Mouse (Mus musculus) T-cell, adult 2 months (primary cell): ENCODE measurements around the gene Ubash3a.
A peak's percentile ranks its signal among the peaks of the same experiment; 100 is the strongest.
"Not testable (repeated sequence)": the region's sequence is repeated elsewhere in the genome, so short reads cannot be mapped to it uniquely, and the experiment has no call there.

ENCODE experiments used
- DNase-seq: peaks from one replicate; pipeline ENCODE4 v3.0.0; 2022; ENCODE audit warnings: low spot score

Gene Ubash3a

GRCm38 (mm10) chr17:31261352-31261751, 53.7 kb downstream of the Ubash3a start:
- DNase-seq, result no peak

DNA sequence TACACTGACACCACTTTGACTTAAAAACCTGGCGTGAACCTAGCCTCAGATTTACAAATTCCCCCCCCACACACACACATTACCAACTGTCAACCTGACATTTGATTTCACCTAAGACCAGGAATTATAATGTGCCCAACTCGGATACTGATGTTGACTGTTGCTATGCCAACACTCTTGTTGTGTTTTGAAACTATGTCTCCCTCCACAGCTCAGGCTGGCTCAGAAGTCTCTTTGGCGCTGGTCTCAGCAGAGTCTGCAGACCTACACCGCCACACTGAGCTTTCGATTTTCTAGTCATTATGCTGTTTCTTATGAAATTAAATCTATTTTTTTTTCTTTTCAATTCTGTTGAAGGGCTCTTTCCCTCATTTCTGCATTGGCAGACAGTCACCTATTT, 55.0 kb downstream of the Ubash3a start:
- DNase-seq, result no peak

DNA sequence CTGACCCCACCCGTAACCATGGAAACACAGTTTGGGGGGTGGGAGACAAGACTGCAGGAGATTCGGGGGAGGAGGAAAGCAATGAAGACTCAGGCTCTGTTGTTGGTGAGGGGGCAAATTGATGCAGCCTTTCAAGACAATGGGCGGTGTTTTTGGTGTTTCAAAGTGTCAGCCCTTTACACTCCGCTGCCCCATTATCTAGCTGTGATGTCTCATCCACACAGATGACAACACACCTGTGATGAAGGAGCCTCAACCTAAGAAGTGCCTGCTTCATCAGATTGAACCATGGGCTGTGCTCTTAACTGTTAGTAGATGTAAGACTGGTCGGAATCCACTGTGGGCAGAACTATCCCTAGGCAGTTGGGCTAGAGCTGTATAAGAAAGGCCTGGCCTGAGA, 56.1 kb downstream of the Ubash3a start:
- DNase-seq, result no peak

GRCm38 (mm10) chr17:31264372-31264771, 56.7 kb downstream of the Ubash3a start:
- DNase-seq, result no peak

DNA sequence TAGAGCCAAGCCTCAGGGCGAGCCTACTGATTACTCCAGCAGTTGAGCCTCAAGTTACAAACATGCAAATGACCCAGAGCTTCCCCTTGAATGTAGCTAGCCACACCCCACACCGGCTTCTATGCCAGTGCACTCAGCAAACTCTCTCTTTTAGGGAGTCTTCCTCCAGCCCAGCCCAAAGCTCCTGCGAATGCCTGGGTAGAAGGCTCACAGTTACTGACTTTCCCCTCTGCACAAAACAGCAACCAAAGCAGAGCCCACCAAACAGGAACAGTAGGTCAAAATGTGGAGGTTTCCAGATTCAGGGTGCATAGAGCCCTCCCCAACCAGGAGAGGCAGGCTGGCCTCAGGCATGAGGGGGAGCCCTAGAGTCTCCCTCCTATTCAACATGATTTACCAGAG, 57.5 kb downstream of the Ubash3a start:
- DNase-seq, result no peak

DNA sequence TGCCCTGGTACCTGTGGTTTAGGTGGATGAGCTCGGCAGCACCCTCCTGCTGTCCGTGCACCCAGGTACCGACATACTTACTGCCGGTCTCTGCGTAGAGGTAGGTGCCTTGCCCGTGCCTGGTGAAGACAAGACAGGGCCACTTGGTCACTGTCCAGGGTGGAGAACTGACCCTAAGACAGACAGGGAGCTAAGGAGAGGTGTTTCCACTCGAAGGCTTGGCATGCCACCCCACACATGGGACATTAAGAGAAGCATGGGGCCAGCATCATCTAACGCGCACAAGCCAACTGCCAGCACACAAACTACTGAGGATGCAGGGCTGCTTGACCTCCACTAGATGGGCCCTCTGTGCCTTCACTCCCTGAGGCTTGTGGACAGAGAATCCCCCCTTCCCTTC, 58.2 kb downstream of the Ubash3a start:
- no peak for DNase-seq

DNA sequence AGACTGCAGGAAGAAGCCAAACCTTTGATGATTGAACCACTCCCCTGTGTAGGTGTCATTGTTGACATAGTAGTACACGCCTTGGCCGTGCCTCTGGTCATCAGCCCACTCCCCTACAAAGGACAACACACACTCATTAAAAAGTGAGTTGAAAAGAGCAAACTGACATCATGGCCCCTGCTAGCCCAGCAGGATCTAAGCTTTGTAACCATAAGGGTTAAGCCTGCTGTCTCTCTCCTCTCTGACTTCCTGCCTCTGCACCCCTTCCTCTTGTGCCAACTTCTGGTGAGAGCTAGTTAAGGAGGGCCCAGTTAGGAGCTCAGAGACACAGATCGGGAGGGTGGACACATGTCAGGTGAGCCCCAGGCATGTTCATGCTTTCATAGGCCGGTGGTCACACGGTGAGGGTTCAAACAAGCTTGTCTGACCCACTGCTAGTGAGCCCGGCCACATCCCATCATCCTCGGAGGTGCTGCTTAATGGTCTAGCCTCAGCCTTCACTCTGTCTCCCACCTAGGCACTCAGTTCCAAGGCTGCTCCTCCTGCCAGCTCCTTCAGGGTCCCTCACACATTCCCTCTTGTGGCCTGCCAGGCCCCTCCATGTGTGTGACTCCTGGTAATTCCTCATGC, 58.8 kb downstream of the Ubash3a start:
- peak; percentile 61 for DNase-seq

GRCm38 (mm10) chr17:31267138-31267537, 59.5 kb downstream of the Ubash3a start:
- DNase-seq, result no peak

GRCm38 (mm10) chr17:31267603-31268002, 59.9 kb downstream of the Ubash3a start:
- no peak for DNase-seq

- DNase-seq, result no peak
These were observed 60.3 kb downstream of the Ubash3a start for GRCm38 (mm10) chr17:31268016-31268415.

DNA sequence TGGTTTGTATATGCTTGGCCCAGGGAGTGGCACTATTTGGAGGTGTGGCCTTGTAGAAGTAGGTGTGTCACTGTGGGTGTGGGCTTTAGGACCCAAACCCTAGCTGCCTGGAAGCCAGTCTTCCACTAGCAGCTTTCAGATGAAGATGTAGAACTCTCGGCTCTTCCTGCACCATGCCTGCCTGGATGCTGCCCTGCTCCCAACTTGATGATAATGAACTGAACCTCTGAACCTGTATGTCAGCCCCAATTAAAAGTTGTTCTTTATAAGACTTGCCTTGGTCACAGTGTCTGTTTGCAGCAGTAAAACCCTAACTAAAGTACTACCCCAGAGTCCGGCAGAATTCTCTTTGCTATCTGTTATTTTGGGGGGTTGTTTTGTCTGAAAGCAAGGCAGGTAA, 62.1 kb downstream of the Ubash3a start:
- DNase-seq, result no peak

DNA sequence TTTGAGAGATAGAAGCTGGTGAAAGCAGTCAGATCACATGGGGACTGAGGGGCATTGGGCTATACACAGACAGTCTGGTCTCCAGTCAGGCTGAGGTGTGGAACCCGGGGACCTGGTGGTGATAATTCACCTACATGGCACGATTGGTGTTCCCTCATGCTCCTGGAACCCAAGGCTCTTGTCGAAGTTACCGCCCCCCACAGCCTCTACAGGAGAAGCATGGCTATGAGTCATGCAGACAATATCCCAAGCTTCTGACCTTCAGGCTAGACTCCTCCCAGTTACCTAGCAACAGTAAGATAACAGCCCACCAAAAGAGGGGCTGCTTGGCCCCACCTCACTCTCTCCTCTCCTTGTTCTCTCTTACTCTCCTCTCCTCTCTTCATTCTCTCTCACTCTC, 62.6 kb downstream of the Ubash3a start:
- no peak for DNase-seq

DNA sequence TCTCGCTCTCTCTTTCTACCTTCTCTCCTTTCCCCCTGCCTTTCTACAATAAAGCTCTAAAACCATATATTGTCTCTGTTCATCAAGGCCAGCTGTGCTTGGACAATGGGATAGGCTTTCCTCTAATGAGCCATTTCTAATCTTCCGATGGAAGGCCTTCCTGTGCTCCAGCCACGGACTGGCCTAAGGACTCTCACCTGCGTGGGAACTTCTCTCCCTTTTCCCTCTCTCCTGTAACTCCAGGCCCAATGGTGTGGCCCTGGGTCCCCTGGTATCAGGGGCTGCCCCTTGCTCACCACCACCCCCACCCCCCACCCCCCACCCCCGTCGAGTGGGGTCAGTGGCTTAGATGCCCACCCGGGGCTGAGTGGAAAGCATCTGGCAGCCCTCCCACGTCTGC, 63.1 kb downstream of the Ubash3a start:
- not testable (repeated sequence) for DNase-seq

- no peak for DNase-seq
These were observed 63.6 kb downstream of the Ubash3a start for GRCm38 (mm10) chr17:31271136-31271851.

GRCm38 (mm10) chr17:31272416-31273165, 64.9 kb downstream of the Ubash3a start:
- no peak for DNase-seq

DNA sequence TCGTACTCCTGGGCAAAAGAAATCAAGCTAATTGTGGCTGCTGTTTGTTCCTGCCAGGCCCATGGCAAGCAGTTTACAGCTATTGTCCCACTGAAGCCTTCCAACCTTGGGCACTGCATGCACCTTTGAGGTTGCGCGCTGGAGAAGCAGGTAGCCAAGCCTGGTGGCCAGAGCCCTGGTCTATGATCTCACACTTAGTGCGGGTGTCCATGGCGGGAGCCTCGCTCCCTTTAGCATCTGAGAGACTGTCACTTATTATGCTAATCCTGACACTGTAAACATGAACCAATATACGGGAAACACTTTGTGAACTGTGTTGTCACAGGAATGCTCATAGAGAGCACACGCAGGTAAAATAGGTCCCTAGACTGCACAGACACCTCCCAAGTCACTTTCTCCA, 66.0 kb downstream of the Ubash3a start:
- DNase-seq, result no peak

GRCm38 (mm10) chr17:31275181-31275580, 67.5 kb downstream of the Ubash3a start:
- DNase-seq, result peak; percentile 69

DNA sequence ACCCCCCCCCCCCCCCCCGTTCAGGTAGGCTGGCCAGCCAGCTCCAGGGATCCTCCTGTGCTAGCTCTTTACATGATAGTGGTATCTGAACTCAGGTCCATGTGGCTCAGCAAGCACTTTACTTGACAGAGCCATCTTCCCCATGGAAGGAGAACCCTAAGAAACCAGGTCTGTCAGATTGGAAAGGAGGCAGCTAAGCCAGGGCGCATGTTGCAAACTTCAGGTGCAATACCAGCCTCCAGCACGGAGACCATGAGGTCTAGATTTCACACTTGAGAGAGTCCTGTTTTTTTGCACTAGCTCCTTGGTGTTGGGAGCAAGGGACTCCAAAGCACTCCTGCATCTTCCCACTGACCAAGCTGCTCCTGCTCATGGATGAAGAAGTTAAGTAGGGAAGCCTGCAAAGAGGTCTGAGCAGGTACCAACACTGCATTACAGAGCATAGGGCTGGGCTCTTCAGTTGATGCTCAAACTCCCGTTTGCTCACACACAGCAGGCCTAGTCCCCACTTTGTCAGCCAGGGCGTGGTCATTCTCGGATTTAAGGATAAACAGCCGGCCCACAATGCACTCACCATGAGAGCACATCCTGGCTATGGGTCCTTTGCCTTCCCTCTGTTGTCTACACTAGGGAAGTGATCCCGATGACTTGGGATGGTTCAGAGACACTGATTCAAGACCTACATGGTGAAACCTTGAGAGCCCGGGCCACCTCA, 68.7 kb downstream of the Ubash3a start:
- no peak for DNase-seq

GRCm38 (mm10) chr17:31276922-31277918, 69.5 kb downstream of the Ubash3a start, which contains the start of gene Rsph1:
TSS of gene Rsph1 (minus strand) at chr17:31277383.
- DNase-seq, result peak; percentile 94

DNA sequence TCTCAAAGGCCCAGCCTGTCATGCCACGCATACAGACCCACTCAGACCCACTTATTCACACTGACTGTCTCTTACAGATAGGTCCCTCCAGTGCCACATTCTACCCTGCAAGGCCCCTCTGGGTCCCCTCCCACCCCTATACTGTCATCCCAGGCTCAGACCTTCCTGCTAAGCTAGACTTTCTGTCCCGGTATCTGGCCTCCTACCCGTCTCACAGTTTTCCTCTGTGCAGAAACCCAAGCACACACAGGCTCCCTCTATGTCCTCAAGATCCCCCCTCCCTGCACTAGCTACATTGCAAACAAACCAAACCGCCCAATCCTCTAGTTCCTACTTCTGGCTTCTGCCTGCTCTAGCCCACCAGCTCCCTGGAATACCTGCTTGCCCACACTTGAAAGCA, 70.3 kb downstream of the Ubash3a start:
- no peak for DNase-seq

DNA sequence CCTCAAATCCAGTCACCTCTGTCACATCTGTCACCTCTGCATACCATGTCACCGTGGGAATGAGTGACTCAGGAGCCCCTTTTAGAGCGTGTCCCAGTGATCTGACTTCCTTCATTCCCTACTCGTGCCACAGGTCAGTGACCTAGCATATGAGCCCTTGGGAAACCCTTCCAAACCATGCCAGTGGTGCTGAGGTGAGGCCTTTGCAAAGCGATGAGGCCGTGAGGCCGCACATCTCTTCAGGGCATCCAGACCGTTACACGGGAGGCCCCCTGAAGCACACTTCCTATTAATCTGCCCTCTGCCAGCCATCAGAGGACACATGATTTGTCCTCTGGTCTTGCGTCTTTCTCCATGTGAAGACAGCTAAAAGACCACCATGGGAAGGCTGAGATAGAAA, 71.9 kb downstream of the Ubash3a start:
- no peak for DNase-seq
